Mouse (Mus musculus) thymus, adult 2 months (tissue): ENCODE measurements at regions not wholly inside any gene's neighbourhood (a gene's known extent, or its start where the extent isn't known, plus 50 kb on each side); places are given as distances from the start of the nearest gene placed in this dataset.

Source experiments
- DNase-seq: peaks from one replicate; pipeline ENCODE4 v3.0.0; 2021
- H3K27ac ChIP-seq: fragments of 200-500 bp; 2 replicates; pipeline ENCODE4 v1.5.1; 2012; ENCODE audit warnings: low read length, control low read depth; ENCODE audit not compliant: control insufficient read depth, insufficient read depth
- H3K27me3 ChIP-seq: fragments of 200-500 bp; 2 replicates; pipeline ENCODE4 v1.6.1; 2012; ENCODE audit warnings: mild to moderate bottlenecking, low read length, moderate library complexity, mixed read lengths; ENCODE audit not compliant: control insufficient read depth, insufficient read depth
- H3K36me3 ChIP-seq: fragments of 200-500 bp; 2 replicates; pipeline ENCODE4 v1.6.1; 2012; ENCODE audit warnings: mild to moderate bottlenecking, low read length, moderate library complexity; ENCODE audit not compliant: control insufficient read depth, insufficient read depth
- H3K4me1 ChIP-seq: fragments of 200-500 bp; replicated peaks from 2 replicates; pipeline ENCODE4 v1.6.1; 2012; ENCODE audit warnings: low read length; ENCODE audit not compliant: control insufficient read depth, insufficient read depth
- H3K4me3 ChIP-seq: fragments of 200-500 bp; 2 replicates; pipeline ENCODE4 v1.5.1; 2012; ENCODE audit warnings: mild to moderate bottlenecking, low read length, control low read depth, moderate library complexity; ENCODE audit not compliant: control insufficient read depth, insufficient read depth
- CTCF ChIP-seq: fragments of 200-500 bp; IDR thresholded peaks from 2 replicates; pipeline ENCODE4 v1.5.1; 2012; ENCODE audit warnings: mild to moderate bottlenecking, control low read depth, low read length, moderate library complexity, borderline replicate concordance; ENCODE audit not compliant: control insufficient read depth, poor library complexity, insufficient read depth; ENCODE audit errors: extremely low read depth
- POLR2A ChIP-seq: fragments of 200-500 bp; IDR thresholded peaks from 2 replicates; pipeline ENCODE4 v1.6.1; 2012; ENCODE audit warnings: mild to moderate bottlenecking, low read length, control low read depth, moderate library complexity; ENCODE audit not compliant: control insufficient read depth, poor library complexity, insufficient read depth; ENCODE audit errors: extremely low read depth
- WGBS: fragments of 180-500 bp; shearing (Covaris S2); methylation state at CpG from one replicate; pipeline ENCODE4 v1.1.7; 2018; 5-methylcytosine and 5-hydroxymethylcytosine counted together

- H3K4me1 ChIP-seq = no peaks in the 10 kb centered on the region
- no peak for TF ChIP-seq POLR2A
- no peak for TF ChIP-seq CTCF
These were observed 722.3 kb downstream of the Vrk1 start for GRCm38 (mm10) chr12:106732108-106732857.

GRCm38 (mm10) chr12:106748765-106749164 lies 738.7 kb downstream of the Vrk1 start:
- no peaks in the 10 kb centered on the region for H3K4me1 ChIP-seq
- H3K27ac ChIP-seq = no peak overlapping the region
- DNase-seq = no peak
- no peak for TF ChIP-seq CTCF
- no peak for TF ChIP-seq POLR2A
- no peaks in the 10 kb centered on the region for H3K36me3 ChIP-seq
- WGBS = 92% methylated on average over 8 of the region's 8 CpGs
- no peaks in the 10 kb centered on the region for H3K27me3 ChIP-seq
- no peak overlapping the region for H3K4me3 ChIP-seq

More at GRCm38 (mm10) chr12:106732108-106732857, 722.3 kb downstream of the Vrk1 start:
- no peaks in the 10 kb centered on the region for H3K36me3 ChIP-seq
- DNase-seq = no peak
- H3K27me3 ChIP-seq = no peaks in the 10 kb centered on the region
- 81% methylated on average over 16 of the region's 16 CpGs for WGBS
- H3K27ac ChIP-seq = no peak overlapping the region
- H3K4me3 ChIP-seq = no peak overlapping the region

- WGBS = 89% methylated on average over 7 of the region's 7 CpGs
- H3K36me3 ChIP-seq = no peaks in the 10 kb centered on the region
- no peak overlapping the region for H3K4me3 ChIP-seq
- TF ChIP-seq CTCF (no peak), POLR2A (no peak)
- DNase-seq = no peak
- no peaks in the 10 kb centered on the region for H3K4me1 ChIP-seq
- no peaks in the 10 kb centered on the region for H3K27me3 ChIP-seq
- H3K27ac ChIP-seq = no peak overlapping the region
These were observed 724.9 kb upstream of the 3110018I06Rik start for GRCm38 (mm10) chr12:106763552-106763951.

GRCm38 (mm10) chr12:106764516-106764915 lies 723.9 kb upstream of the 3110018I06Rik start:
- Histone ChIP-seq H3K27me3 (no peaks in the 10 kb centered on the region), H3K27ac (no peak overlapping the region), H3K4me1 (no peaks in the 10 kb centered on the region; the same call in 1 of the 2 replicates), H3K4me3 (no peak overlapping the region), H3K36me3 (no peaks in the 10 kb centered on the region)
- TF ChIP-seq POLR2A = no peak
- no peak for TF ChIP-seq CTCF
- no peak for DNase-seq
- 85% methylated on average over 7 of the region's 7 CpGs for WGBS

- WGBS = 82% methylated on average over 4 of the region's 4 CpGs
- Histone ChIP-seq H3K36me3 (no peaks in the 10 kb centered on the region), H3K27me3 (no peaks in the 10 kb centered on the region), H3K27ac (no peak overlapping the region), H3K4me3 (no peak overlapping the region), H3K4me1 (peaks cover 20% of the 10 kb centered on the region)
- no peak for TF ChIP-seq CTCF
- TF ChIP-seq POLR2A = no peak
- no peak for DNase-seq
These were observed 714.9 kb upstream of the 3110018I06Rik start for GRCm38 (mm10) chr12:106773536-106773935.

GRCm38 (mm10) chr12:106796596-106796995 lies 691.8 kb upstream of the 3110018I06Rik start:
- H3K4me3 ChIP-seq = no peak overlapping the region
- WGBS = 92% methylated on average over 7 of the region's 7 CpGs
- TF ChIP-seq CTCF (no peak), POLR2A (no peak)

GRCm38 (mm10) chr12:106819736-106820135 lies 668.7 kb upstream of the 3110018I06Rik start:
- Histone ChIP-seq H3K4me3 (no peak overlapping the region), H3K36me3 (no peaks in the 10 kb centered on the region), H3K27me3 (no peaks in the 10 kb centered on the region), H3K27ac (no peak overlapping the region), H3K4me1 (no peaks in the 10 kb centered on the region)
- 93% methylated on average over 6 of the region's 6 CpGs for WGBS
- DNase-seq = no peak
- TF ChIP-seq POLR2A = no peak
- TF ChIP-seq CTCF = no peak

More at GRCm38 (mm10) chr12:106796596-106796995, 691.8 kb upstream of the 3110018I06Rik start:
- Histone ChIP-seq H3K27me3 (no peaks in the 10 kb centered on the region), H3K4me1 (no peaks in the 10 kb centered on the region), H3K27ac (no peak overlapping the region), H3K36me3 (no peaks in the 10 kb centered on the region)
- no peak for DNase-seq
